Mouse (Mus musculus): Measurements from ENCODE around the gene Gmnc. TPM values are rescaled to one million over a fixed set of nuclear protein-coding genes. Genes with fewer than 3 reads are reported as not detected.

Gmnc gene
- polyA plus RNA-seq, 1 experiment from 2014 or later: not detected

DNA sequence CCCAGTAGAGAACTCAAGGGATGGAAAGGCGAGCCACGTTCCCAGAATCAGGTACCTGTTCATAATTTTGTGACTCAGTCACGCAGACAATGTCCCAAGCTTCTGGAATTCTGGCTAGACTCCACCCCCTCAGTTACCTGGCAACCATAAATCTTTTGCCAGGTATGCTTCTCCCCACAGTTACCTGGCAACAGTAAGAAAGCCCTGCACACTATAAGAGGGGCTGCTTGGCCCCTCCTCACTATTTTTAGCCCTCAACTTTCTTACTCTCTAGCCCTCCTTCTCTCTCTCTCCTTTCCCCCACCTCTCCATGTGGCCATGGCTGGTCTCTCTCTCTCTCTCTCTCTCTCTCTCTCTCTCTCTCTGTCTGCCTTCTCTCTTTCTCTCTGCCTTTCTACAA is 114.6 kb downstream of the Gmnc start:
- no peaks in the 10 kb centered on the region for H3K36me3 ChIP-seq (ENCODE audit: control insufficient read depth, insufficient read depth)
- H3K9ac ChIP-seq (ENCODE audit: low read depth, low read length): no peak overlapping the region
- ATAC-seq: no peak

More for the DNA sequence above, 114.6 kb downstream of the Gmnc start:
- Histone ChIP-seq H3K4me3 (ENCODE audit: low read depth, low read length) (no peak overlapping the region), H3K4me1 (replicated peaks; ENCODE audit: control insufficient read depth, insufficient read depth, low read length) (no peaks in the 10 kb centered on the region), H3K27me3 (replicated peaks; ENCODE audit: control insufficient read depth, insufficient read depth, low read length) (no peaks in the 10 kb centered on the region), H3K27ac (ENCODE audit: low read depth, low read length) (no peak overlapping the region), H3K4me2 (replicated peaks; ENCODE audit: low read depth) (no peak overlapping the region), H3K9me3 (ENCODE audit: control insufficient read depth) (no peaks in the 10 kb centered on the region)
- TF ChIP-seq CTCF (IDR thresholded peaks at IDR 0.05; ENCODE audit: low read depth): no peak
- WGBS: 48% methylated on average over 3 of the region's 3 CpGs
